Mouse (Mus musculus): ENCODE results near the gene Zfp580.

DNA sequence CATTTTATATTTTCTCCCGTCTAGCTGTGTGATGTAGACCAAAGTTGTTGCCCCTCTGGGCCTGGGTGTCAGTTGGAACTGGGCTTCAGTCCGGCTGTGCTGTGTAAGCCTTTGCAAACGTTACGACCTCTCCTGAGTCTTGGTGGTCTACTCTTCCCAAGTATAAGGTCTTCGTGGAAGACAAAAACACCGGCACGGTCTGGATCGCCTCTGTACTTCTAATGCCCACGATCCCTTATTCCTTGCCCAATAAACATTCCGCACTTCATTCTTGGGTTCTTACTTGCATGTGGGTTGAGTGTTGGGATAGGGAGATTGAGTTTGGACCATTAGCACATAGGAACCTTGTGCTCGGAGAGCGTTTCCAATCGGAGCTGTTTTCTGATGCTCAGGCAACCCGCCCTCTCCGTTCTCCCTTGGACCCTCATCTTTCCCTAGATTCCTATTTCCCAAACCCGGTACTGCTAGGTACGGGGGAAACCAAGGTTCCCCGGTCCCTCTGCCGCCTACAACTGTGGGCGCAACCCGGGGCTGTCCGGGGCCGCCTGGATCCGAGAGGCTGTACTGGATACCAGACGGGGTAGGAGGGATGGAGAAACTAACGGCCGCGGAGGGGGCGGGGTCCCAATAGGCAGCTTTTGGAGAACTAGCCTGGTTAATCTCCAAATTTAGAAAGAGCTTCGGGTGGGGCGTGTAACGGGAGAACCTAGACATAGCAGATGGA, 2.3 kb downstream of the Zfp580 start:
- no peak for TF ChIP-seq CTCF (conservative IDR thresholded peaks at IDR 0.05; ENCODE audit: low read length)
- no peak for TF ChIP-seq NANOG (IDR thresholded peaks at IDR 0.05; ENCODE audit: borderline replicate concordance, low read length)

Data from E14TG2a.4 (cell line).